Mouse (Mus musculus) cerebellum, adult 11 months (tissue): ENCODE measurements at regions not wholly inside any gene's neighbourhood (a gene's known extent, or its start where the extent isn't known, plus 50 kb on each side); places are given as distances from the start of the nearest gene placed in this dataset.

Source experiments
- DNase-seq: peaks from one replicate; pipeline ENCODE4 v3.0.0; 2022

DNA sequence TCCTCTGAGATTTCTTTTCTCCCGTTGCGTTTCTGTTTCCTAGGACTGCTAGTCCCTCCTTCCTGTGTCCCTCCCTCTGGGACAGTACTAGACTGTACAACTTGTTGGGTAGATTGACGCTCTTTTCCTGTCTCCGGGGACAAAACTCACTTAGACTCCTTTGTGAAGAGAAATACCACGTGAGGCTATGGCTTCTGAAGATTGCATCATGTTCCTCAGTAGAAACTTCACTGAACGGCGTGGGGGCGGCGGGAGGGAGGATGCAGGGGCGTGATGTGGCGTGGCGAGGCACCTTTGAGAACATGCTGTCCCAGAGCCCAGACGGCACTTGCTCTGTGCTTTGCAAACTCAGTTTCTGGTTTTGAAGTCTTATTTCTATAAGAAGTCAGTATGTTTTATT is 78.5 kb downstream of the Spata18 start:
- no peak for DNase-seq

DNA sequence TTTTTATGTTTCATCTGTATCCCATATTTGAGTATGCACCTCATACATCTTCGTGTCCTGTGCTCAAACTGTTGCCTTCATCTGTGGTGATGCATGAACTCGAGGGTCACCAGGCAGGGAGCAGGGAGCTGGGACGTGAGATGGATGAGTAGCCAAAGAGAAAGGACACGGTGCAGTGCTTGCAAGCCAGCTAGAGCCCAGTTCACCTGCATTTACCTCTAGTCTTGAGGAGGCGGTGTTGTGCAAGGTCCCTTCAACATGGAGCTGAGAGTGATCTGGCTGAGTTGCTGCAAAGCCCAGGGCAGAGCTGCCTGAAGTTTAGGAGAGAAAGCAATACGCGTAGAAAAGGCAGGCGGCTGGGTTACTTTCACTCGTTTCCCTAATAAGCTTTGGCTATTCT is 80.2 kb downstream of the Spata18 start:
- no peak for DNase-seq

DNA sequence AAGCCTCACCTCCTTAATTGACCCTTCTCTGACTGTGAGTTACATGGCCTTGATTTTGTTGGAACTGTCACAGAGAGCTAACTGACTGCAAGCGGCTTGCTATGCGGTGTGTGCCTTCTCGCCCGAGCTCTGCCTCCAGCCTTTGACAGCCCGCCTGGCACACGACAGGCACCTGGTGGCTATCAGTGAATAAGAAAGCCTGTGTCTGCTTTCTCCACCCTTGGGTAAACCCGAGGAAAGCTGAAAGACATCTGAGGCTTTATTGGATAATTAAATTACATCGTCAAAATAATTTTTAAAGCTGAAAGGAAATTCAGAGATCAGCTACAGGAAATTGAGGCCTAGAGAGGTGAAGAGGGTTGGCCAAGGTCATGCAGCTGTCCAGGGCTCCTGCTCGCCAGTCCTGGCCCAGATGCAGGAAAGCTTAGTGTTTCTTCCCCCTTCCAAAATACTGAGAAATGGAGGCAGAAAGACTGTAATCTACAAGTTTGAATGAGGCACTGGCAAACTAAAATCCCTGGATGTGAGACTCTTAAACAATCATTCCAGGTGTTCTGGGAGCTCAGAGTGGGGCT is 80.9 kb downstream of the Spata18 start:
- no peak for DNase-seq

DNA sequence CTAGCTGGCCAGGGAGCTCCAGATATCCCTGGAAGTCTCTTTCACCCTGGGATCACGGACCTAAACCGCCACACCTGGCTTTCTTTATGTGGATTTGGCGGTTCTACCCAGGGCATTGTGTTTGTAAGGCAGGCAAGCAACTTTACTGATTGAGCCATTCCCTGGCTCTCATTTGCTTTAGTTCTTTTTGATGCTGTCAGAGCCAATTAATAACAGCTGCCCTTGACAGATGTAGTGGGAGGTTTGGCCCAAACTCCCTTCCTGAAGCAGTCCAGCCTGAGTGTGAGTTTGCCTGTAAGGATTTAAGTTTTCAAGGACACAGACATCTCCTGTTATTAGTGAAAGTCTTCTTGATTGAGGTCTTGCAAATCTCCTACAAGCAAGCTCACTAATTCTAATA is 89.6 kb downstream of the Spata18 start:
- DNase-seq: no peak

DNA sequence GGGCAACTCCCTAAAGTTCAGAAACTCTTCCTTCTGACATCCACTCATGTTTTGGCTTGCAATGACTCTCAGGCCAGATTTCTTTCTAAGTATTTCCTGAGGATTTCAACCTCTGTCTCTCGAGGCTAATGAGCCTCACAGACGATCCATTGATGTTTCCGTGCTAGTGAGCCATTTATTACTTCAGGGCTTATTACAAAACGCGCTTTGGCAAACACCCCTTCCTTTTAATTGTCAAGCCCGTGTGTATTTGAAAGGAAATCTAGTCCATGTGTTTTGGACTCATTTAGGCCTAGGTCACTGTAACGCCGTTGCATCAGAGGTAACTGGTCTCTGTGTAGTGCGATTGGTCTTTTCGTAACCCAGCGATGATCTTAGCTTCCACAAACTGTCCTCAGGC is 90.3 kb downstream of the Spata18 start:
- DNase-seq: no peak

DNA sequence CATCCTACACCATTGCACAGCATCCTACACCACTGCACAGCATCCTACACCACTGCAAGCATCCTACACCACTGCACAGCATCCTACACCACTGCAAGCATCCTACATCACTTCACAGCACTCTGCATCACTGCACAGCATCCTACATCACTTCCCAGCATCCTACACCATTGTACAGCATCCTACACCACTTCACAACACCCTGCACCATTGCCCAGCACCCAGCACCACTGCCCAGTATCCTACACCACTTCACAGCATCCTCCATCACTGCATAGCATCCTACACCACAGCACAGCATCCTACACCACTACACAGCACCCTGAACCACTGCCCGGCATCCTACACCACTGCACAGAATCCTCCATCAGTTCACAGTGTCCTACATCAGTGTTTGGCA is 92.8 kb downstream of the Spata18 start:
- DNase-seq: no peak

DNA sequence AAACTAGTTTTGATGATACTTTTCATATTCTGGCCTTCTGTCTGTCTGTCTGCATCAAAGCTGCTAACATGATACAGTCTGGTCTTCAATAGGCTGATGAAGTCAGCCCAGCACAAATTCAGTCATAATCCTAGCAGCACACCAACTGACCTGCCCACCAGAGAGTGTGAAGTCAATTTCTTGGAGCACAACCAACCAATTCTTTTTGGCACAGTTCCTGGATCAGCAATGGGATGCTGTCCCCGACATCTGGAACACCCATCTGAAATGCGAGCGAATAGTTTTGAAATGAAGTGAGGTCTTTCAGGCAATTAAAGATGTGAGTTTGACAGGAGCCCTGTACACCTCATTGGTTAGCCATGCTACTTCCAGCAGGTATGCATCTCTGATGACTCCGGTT is 98.6 kb downstream of the Spata18 start:
- no peak for DNase-seq

DNA sequence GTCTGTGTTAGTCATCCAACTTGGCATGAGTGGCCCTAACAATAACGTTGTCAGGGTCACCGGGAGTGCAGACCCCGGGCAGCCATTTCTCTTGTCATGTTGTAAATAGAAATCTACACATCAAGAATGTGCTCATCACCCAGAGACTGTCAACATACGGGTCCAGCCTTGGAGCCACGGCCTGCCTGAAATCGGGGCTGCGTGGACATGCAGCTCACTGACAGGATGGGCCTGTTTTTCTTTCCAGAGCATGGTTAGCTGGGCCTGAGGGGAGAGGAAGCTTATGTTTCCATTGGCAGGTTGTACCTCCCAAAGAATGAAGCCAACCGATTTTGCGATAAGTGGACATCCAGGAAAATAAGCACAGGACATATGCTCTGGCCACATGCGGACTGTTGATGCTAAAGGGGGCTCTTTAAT is 101.1 kb downstream of the Spata18 start:
- no peak for DNase-seq

DNA sequence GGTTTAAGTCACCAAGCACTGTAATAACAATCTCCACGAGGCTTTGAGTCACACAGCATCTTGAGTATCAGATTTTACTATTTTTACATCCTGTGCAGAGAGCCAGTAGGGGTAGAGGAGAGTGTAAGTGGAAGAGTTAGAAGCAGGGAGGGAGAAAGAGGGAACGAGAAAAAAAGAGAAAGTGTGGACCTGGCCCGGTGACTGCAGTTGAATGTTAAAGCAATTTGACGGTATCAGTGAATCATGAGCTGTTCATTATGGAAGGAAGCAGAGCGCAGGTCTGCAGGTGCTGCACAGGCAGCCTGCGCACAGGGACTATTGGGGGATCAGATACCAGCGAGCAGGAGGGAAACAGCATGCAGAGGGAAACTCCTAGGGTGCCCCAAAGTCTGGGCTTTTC is 102.6 kb downstream of the Spata18 start:
- no peak for DNase-seq

DNA sequence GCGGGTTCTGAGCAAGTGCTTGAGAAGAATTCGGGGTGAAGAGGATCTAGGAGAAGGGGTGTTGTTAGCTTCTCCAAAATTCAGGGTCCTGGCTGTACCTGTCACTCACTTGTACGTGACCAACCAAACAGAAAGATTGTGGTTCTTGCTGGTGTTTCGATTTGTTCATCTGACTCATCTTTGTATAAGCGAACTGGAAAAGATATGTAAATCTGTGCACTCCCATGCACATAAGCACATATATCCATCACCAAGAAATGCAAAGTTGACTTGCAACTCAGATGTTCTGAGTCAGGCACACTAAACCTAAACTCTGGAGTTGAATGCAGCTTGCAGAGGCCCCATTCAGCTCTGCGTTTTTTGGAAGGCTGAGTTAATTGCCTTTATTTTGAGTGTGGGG is 107.4 kb downstream of the Spata18 start:
- no peak for DNase-seq

DNA sequence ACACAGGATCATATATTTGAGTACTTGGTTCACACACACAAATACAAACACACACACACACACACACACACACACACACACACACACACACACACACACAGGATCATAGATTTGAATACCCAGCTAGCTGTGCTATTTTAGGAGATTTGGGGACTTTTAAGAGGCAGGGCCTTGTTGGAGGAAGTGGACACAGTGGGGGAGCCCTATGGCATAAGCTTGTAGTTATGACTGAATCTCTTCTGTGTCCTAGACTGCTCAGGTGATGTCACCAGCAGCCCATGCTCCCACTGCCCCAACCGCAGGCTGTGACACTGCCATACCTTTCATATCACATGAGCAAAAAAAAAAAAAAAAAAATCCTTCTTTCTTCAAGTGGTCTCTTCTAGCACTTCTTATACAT is 110.1 kb downstream of the Spata18 start:
- DNase-seq: no peak

DNA sequence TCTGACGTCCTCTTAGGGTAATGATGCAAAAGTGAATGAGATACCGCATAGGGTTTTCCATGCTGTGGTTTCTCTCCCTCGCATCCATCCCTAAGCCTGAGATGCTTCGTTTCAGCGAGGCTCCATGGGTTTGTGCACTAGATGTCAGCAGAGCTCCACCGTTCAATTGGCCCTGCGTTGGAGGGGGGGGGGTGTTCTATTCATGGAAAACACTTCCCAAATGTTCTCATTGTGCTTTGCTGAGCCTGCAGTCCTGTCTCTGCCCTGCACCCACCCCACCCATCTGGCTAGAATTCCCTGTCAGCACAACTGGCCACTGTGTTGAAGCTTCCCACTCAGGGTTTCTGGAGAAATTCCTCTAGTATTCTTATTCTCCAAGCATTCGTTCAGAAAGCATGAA is 110.5 kb downstream of the Spata18 start:
- DNase-seq: peak; percentile 7

DNA sequence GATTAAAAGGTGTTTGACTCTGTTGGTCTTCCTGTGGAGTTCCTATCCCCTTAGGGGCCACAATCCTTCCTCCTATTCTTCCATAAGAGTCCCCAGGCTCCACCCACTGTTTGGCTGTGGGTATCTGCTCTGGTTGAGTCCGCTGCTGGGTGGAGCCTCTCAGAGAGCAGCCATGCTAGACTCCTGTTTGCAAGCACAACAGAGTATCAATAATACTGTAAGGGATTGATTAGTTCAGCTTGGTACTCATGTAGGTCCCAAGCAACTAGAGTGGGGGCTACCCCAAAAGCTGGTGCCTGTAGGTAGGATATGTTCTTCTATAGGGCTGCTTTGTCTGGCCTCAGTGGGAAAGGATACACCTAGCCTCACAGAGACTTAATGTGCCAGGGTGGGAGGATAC is 113.0 kb downstream of the Spata18 start:
- DNase-seq: no peak

DNA sequence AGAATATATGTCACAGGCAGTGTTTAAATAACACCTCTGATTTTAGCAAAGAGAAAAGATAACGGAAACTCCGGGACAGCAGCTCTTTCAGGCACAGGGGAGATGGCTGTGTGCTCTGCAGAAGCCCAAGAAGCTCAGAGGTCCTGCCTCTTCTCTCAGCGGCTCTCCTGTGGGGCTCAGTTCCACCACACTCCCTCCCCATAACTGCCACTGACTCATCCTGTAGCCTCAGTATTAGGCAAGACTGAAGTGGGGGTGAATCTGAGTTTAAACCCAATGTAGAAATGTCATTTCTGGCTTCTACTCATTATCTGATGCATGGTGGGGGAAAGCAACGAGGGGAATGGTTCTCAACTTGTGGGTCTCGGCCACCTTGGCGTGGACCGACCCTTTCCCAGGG is 114.3 kb downstream of the Spata18 start:
- DNase-seq: no peak

DNA sequence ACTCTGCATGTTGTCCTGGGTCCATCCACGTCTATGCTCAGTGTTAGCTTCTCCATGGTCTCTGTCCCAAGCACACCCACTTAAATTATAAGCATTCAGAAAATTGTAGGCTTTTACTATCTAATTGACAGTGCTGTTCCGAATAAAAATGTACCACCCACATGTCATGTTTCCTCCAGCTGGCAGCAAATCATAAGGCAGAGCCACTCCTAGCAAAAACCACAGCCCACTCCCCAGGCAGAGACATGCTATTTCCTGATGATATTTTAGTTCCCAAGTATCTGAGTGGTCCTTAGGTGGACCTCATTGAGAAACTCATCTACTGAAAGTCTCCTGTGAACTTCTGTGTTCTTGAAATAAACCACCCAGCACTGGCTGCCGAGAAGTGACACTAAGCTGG is 117.1 kb downstream of the Spata18 start:
- DNase-seq: no peak

DNA sequence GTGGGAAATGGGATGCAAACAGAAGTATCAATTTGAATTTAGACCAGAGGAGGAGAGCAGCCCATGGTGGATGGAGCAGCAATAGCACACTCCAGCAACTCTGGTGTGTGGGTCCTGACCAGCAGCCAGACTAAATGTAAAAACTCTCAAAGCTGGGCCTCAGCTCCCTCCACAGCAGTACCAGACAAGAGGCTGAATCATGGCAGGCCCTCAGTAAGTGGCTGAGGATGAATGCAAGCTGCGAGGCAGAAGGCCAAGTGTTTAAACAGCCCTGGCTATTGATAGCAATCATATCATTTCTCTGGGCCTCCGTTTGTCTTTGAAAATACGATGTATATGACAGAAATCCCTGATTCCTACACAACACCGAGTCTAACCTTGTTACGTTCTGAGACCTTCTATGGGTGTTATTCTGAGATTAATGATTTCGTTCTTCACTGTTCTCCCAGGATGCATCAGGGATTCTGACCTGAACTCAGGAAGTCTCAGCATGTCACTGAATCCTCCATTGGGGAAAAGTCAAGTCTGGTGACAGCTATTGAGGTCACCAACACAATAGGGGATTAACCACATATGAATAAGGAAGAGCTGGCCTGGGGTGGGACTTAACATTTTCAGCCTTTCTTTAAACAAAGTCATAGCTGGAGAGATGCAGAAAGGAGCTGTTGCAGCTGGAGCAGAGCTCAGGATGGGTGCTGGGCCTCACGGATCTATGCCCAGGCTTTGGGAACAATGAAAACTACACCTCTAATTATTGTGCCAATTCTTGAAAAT is 124.8 kb downstream of the Spata18 start:
- no peak for DNase-seq

DNA sequence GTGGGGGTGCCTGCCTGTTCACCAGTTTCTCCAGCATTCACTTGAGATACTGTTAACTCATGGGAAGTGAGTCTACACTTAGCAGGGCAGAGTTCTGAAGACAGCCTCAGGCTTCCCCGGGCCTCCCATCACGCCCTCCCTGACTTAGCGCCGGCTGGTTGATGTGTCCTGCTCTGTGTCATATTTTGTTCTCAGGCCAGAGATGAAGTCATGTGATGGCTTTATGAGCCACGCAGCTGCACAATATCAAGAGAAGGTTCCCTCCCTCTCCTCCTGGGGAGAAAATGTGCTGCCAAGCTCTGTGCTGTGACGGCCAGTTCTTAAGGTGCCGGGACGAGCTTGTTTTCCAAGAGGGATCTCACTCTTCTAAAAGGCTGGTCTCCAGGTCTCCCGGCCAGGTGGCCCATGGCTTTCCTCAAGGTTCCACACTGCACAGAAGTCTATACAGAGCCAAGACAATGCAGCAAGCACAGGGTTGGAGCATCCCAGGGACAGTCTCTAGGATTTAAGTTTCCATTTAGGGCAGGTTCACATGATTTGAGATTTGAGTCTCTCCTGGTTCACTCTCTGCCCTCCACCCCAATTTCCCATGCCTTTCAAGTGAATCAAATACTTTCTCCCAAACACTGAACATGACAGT is 126.2 kb downstream of the Spata18 start:
- DNase-seq: no peak

DNA sequence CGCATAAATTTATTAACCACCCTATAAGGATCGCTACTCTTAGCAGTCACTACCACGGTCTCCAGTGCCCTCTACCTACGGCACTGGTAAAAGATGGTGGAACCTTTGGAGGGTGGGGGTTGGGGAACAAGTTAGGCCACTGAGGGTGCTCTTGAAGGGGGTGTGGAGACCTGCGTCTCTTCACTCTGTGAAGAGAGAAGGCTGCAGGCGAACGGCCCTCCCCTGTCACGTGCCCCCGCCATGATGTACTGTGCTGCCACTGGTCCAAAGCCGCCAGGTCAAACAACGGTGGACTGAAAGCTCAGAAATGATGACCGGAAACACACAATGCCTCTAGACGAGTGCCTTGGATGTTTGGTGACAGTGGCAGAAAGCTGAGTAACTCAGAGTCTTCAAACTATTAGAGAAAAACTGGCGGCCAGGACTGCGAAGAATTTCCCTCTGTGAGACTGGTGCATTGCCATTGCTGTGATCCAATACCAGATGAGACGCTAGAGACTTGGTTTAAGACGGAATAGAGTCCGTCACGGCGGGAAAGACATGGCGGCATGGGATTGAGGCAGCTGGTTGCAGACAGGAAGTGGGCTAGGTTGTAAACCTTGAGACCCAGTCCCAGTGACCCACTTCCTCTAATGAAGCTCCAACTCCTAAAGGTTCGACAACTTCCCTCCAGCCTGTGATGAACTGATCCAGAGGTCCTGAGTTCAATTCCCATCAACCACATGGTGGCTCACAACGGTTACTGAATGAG is 130.2 kb downstream of the Spata18 start:
- no peak for DNase-seq

DNA sequence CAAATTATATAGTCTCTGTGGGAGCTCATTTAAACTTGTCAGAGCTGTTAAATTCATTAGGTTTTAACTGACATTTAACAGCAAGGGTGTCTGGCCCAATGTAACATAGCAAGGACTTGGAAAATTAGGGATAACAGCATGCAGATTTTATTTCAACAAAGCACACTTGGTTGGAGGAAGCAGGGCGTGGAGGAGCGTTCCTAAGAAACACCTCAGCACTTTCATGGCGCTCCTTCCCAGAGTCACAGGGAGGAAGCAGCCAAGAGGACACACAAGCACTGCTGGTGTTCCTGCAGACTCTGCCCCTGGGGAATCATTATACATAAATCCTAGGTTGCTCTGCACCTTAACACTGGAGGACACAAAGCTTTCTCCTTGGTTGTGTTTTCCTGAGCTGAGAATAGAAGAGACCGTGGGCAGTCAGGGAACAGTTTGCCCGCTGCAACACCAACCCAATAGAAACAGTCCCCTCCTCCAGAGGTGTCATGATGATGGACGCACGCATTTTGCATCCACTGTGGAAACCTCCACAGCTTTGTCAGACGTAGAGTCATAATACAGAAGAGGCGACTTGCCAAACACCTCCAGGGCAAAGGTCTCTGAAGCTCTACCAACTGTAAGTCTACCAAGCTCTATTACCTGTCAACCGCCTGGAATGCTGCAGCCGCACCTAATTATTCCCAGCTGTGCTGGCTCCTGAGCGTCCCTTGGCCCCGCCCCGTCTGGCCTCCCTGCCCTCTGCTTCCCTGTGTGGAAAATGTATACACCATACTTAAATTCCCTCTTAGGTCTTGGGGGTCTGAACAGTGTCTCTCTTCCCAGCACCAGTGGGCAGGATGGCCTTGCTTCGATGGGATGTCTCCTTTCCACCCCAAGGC is 131.3 kb downstream of the Spata18 start:
- DNase-seq: no peak

DNA sequence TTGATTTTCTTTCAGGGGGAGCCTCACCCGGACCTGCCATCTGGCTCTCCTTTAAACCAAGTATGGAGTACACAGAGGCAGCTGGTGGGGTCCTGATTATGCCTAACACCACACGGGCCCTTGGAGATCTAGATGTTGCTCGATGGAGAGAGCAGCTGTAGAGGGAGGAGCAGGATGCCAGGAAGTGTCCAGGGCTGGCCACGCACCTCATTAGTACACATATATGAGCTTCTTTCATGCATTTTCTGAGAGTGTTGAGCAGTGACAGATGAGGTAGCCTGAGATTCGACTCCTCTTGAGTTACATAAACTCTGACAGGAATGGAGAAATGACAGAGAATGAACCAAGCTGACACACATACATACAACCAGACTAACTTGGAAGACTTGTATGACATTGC is 136.1 kb downstream of the Spata18 start:
- DNase-seq: no peak

DNA sequence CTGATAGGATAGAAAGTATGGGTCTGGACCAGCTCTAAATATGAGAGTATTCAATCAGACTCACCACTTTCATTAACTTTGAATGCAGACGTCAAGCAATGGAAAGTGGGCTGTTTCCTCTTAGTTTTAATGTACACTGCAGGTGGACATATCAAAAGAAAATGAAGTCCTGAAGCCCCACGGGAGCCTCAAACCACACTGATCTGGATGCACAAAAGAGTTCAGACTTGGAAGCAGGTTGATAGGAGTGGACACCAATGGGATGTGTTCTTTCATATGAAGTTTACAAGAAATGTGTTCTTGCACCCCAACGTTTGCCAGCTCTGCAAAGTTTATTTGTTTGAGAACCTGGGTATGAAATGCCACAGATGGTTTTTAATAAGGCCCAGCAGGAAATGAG is 141.0 kb downstream of the Spata18 start:
- no peak for DNase-seq

DNA sequence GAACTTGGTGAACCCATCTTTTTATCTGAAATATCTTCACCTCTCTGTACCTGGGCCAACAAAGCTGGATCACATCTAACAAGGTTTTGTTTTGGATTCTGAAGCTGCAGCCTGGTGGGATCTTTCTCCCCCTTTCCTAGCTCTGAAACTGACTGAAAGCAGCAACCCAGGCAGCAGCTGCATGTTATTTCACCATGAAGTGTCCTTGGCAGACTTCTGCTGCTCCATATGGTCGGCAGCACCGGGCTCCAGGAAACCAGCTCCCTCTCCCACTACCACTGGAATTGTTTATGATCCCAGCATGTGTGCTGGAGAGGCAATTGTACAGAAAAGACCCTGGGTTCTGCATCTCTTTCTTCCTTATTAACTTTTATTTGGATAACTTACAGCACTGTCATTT is 145.0 kb downstream of the Spata18 start:
- no peak for DNase-seq

DNA sequence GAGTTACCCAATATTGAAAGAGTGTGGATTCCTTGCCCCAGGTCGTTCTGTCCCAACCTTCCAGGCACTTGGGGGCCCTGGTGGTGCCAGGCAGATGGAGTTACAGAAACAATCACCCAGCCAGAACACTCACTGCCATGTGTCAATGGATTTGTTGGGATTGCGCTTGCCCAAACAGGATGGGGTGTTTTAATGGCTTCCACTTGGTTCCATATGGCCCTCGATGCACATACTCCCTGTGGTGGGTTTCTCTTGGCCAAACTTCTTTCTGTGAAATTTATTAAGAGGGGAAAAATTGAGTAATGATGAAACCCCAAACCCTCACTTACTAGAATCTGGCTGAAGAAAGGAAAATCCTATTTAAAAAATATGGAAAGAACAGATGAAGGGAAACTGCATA is 146.8 kb downstream of the Spata18 start:
- no peak for DNase-seq
